Mouse (Mus musculus): ENCODE results near the gene Aste1. TPM values are rescaled to one million over a fixed set of nuclear protein-coding genes. Genes with fewer than 3 reads are reported as not detected.

The Aste1 gene
- polyA plus RNA-seq, 1 experiment = 12.6 TPM

GRCm38 (mm10) chr9:105459032-105459431 lies 63.8 kb downstream of the Aste1 start:
- no peak overlapping the region for H3K4me3 ChIP-seq (replicated peaks; ENCODE audit: control insufficient read depth, low read depth, low read length)
- no peaks in the 10 kb centered on the region; the same call in 1 of the 2 replicates for H3K4me1 ChIP-seq (ENCODE audit: control insufficient read depth, insufficient read depth, low read length)
- WGBS = 57% methylated on average over 13 of the region's 13 CpGs
- TF ChIP-seq CTCF (IDR thresholded peaks at IDR 0.05; ENCODE audit: control insufficient read depth, insufficient read depth, low read length) (no peak), POLR2A (IDR thresholded peaks at IDR 0.05; ENCODE audit: borderline replicate concordance, control insufficient read depth, low read depth, low read length) (no peak)
- no peak overlapping the region; the same call in 1 of the 2 replicates for H3K27ac ChIP-seq (ENCODE audit: control insufficient read depth, insufficient read depth, low read depth, low read length, poor library complexity)

- WGBS = 87% methylated on average over 7 of the region's 7 CpGs
- H3K27ac ChIP-seq (ENCODE audit: control insufficient read depth, insufficient read depth, low read depth, low read length, poor library complexity) = no peak overlapping the region
- TF ChIP-seq POLR2A (IDR thresholded peaks at IDR 0.05; ENCODE audit: borderline replicate concordance, control insufficient read depth, low read depth, low read length) = no peak
- TF ChIP-seq CTCF (IDR thresholded peaks at IDR 0.05; ENCODE audit: control insufficient read depth, insufficient read depth, low read length) = no peak
These were observed 66.3 kb downstream of the Aste1 start for GRCm38 (mm10) chr9:105461496-105461895.

More at GRCm38 (mm10) chr9:105461496-105461895, 66.3 kb downstream of the Aste1 start:
- no peak overlapping the region for H3K4me3 ChIP-seq (replicated peaks; ENCODE audit: control insufficient read depth, low read depth, low read length)
- H3K4me1 ChIP-seq (ENCODE audit: control insufficient read depth, insufficient read depth, low read length) = no peaks in the 10 kb centered on the region; the same call in 1 of the 2 replicates

Other genes with a start within 250 kb of the Aste1 start
- not detected in 2 replicates for gene Nek11, start 132 bp downstream of the Aste1 start, polyA plus RNA-seq (2011; ENCODE audit: insufficient read depth, insufficient read length, low replicate concordance, missing spikeins)
- gene Atp2c1, start 131.9 kb downstream of the Aste1 start, polyA plus RNA-seq (2011; ENCODE audit: insufficient read depth, insufficient read length, low replicate concordance, missing spikeins) = 19.6 and 35.5 TPM in 2 replicates
- 7.4 and 11.3 TPM in 2 replicates for gene Pik3r4, start 247.6 kb downstream of the Aste1 start, polyA plus RNA-seq (2011; ENCODE audit: insufficient read depth, insufficient read length, low replicate concordance, missing spikeins)

Data from bone marrow, adult 2 months (tissue).